Mouse (Mus musculus): ENCODE results near the gene Nccrp1. TPM values are rescaled to one million over a fixed set of nuclear protein-coding genes. Genes with fewer than 3 reads are reported as not detected.

Gene Nccrp1
- 0.09 and 0.20 TPM in 2 replicates for polyA plus RNA-seq (2015; fragmentation: Nextera tagmentation; extraction: Ambion mirVana)

DNA sequence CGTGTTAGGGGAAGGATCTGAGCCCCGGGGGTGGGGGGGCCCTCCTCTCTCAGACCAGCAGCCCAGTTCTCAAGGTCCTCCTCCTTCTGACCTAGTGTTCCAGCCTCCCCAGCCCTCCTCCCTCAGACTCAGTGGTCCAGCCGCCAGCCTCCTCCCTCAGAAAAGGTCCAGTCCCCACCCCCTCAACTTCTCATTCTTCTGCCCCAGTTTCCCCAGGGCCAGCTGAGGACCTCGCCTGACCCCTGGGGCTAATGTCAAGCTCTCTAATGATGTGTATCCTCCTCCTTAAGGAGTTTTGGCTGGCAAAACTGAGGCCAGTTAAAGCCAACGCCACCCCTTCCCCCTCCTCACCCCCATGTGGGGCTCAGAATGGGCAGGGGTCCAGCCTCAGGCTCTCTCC lies at the start of gene Nccrp1:
Gene Nccrp1, minus strand, starts transcription at position 101 of the 400 bp plus-strand sequence.
- peak within 1 kb of the TSS; percentile 39; the same call in 1 of the 2 replicates for H3K9ac ChIP-seq (ENCODE audit: low read depth, low read length)
- H3K27ac ChIP-seq (ENCODE audit: low read length), result no peak within 1 kb of the TSS
- H3K4me3 ChIP-seq (ENCODE audit: low read length), result peak within 1 kb of the TSS; percentile 23

DNA sequence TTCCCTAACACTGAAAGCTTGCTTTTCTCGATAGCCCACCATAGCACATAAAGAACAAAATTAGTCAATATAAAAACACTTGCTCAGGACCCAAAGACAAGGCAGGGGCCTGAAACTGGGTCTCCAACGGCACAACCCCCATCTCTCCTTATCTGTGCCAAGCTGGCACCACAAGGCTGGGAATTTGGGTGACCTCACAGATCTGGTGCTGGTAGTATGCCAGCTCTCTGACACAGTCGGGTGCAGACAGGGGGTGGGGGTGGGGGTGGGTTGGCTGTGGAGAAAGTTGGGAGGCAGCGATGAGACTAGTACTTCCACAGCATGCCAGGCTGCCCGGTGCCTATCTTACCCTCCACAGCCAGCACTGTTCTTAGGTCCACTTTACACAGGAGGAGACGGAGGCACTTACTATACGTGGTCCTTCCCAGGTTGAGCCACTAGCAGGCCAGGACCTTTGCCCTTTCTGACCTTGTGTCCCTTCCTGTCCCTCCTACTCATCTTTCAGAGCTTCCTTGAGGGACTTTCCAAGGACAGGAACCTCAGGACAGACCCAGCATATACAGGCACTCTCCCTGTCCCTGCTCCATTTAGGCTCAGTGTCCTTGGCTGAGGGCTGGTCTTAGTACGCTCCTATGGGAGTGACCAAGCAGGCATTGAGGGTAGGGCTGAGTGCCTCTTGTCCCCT lies 48.8 kb upstream of the Nccrp1 start:
- H3K4me3 ChIP-seq (ENCODE audit: low read length), result peak overlapping the region; percentile 70
- peak overlapping the region; percentile 81 for H3K4me2 ChIP-seq (ENCODE audit: low read depth, low read length)
- H3K27ac ChIP-seq (ENCODE audit: low read length), result peak overlapping the region; percentile 94
- no peaks in the 10 kb centered on the region for H3K27me3 ChIP-seq (replicated peaks; ENCODE audit: control insufficient read depth, insufficient read depth, low read length)
- no peaks in the 10 kb centered on the region for H3K36me3 ChIP-seq (ENCODE audit: control insufficient read depth, insufficient read depth, low read length)
- peak overlapping the region; percentile 53; the same call in 1 of the 2 replicates for H3K9ac ChIP-seq (ENCODE audit: low read depth, low read length)
- peaks cover 61% of the 10 kb centered on the region for H3K4me1 ChIP-seq (ENCODE audit: control insufficient read depth, insufficient read depth, low read length)
- 64% methylated on average over 8 of the region's 8 CpGs for WGBS
- peak; percentile 15; the same call in 1 of the 2 replicates for ATAC-seq
- no peaks in the 10 kb centered on the region for H3K9me3 ChIP-seq (ENCODE audit: control insufficient read depth, low read length)

More for the DNA sequence above, at the start of gene Nccrp1:
- no peaks in the 10 kb centered on the region for H3K36me3 ChIP-seq (ENCODE audit: control insufficient read depth, insufficient read depth, low read length)
- ATAC-seq, result no peak
- H3K4me1 ChIP-seq (ENCODE audit: control insufficient read depth, insufficient read depth, low read length), result peaks cover 20% of the 10 kb centered on the region
- peak within 1 kb of the TSS; percentile 42 for H3K4me2 ChIP-seq (ENCODE audit: low read depth, low read length)
- 6% methylated on average over 5 of the region's 5 CpGs for WGBS
- no peaks in the 10 kb centered on the region; the same call in 1 of the 2 replicates for H3K9me3 ChIP-seq (ENCODE audit: control insufficient read depth, low read length)
- peaks cover 26% of the 10 kb centered on the region for H3K27me3 ChIP-seq (replicated peaks; ENCODE audit: control insufficient read depth, insufficient read depth, low read length)

DNA sequence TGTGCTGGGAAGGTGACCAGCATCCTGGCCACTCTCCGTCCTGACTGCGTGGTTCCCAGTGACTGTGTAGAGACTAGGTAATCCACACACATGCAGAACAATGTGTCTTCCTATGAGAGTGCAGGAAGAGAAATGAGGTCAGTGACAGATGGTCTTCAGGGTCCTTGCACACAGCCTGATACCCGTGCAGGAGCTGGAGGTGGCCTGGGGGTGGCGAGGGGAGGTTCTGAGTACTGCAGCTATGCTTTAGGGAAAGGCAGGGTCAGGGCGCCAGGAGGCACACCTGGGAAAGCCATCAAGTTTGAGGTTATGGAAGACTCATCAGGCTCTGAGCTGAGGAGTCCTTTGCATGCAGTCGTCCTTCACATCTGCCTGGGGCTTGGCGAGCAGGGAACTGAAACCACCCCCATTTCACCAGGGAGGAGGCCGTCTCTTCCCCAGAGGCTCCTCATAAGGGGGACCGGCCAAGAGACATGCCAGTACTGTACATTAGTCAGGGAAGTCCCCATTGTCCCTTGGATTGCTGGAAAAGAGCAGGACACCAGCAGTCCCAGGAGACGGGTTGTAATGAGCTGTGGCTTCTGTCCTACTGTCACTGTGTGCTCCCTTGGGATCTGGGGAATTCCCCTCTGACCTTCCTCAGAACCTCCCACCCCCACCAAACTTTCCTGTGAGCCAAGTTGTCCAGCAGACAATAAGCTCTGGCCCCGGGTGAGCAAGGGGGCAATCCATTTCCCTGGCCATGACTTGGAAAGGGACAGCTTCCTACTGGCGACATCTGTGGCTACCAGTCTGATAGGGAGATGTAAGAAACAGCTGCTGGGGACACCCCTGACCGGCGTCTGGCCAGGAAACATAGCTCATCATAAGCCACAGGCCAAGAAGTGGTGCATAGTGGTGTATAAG lies 46.4 kb upstream of the Nccrp1 start:
- 44% methylated on average over 14 of the region's 14 CpGs for WGBS
- Histone ChIP-seq H3K9ac (ENCODE audit: low read depth, low read length) (peak overlapping the region; percentile 38; the same call in 1 of the 2 replicates), H3K4me1 (ENCODE audit: control insufficient read depth, insufficient read depth, low read length) (peaks cover 74% of the 10 kb centered on the region), H3K27me3 (replicated peaks; ENCODE audit: control insufficient read depth, insufficient read depth, low read length) (no peaks in the 10 kb centered on the region), H3K4me2 (ENCODE audit: low read depth, low read length) (no peak overlapping the region), H3K36me3 (ENCODE audit: control insufficient read depth, insufficient read depth, low read length) (no peaks in the 10 kb centered on the region), H3K9me3 (ENCODE audit: control insufficient read depth, low read length) (no peaks in the 10 kb centered on the region), H3K4me3 (ENCODE audit: low read length) (no peak overlapping the region), H3K27ac (ENCODE audit: low read length) (peak overlapping the region; percentile 15; the same call in 1 of the 2 replicates)
- ATAC-seq, result no peak

DNA sequence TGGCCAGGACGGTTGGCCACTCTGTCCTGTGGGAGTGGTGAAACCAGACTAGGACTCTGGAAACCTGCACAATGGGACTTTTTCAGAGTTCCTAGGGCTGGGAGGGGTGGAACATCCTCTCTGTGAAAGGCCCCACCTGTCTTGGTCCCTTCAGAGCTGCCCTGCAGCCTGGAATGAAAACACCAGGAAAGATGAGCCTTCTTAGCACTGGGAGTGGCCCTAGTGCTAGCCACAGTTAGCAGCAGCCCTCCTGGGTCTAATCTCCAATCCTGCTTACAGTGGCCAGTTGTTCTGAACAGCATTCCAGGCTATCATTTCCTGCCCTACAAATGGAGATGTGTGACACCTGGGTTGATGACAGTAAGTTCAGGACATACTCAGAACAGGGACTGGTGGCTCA lies 44.8 kb upstream of the Nccrp1 start:
- Histone ChIP-seq H3K4me1 (ENCODE audit: control insufficient read depth, insufficient read depth, low read length) (peaks cover 86% of the 10 kb centered on the region), H3K4me2 (ENCODE audit: low read depth, low read length) (no peak overlapping the region), H3K4me3 (ENCODE audit: low read length) (no peak overlapping the region), H3K27ac (ENCODE audit: low read length) (no peak overlapping the region; the same call in 1 of the 2 replicates), H3K27me3 (replicated peaks; ENCODE audit: control insufficient read depth, insufficient read depth, low read length) (no peaks in the 10 kb centered on the region), H3K9ac (ENCODE audit: low read depth, low read length) (no peak overlapping the region), H3K36me3 (ENCODE audit: control insufficient read depth, insufficient read depth, low read length) (no peaks in the 10 kb centered on the region), H3K9me3 (ENCODE audit: control insufficient read depth, low read length) (no peaks in the 10 kb centered on the region)
- WGBS, result 65% methylated on average over 1 of the region's 1 CpGs
- no peak for ATAC-seq

DNA sequence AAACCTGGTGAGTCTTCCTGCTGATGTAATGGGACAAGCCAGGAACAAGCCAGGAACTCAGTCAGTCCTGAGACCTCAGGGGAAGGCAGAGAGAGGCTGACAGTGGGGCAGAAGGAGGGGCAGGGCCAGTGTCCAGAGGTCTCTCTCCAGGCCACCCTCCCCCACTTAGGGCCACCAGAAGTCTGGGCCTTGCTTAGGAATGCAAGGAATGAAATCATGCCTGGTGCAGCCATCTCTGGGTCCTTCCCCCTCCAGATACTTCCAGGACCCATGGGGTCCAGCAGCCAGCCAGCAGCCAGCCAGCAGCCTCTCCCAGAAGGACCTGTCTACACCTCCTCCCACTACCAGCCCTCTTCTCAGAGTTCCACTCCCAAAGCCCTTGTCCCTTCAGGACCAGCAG lies 40.6 kb upstream of the Nccrp1 start:
- ATAC-seq, result no peak
- 0 out of 2 replicates have a peak overlapping the region, but pooled peaks have one; percentile 32 for H3K9ac ChIP-seq (ENCODE audit: low read depth, low read length)

DNA sequence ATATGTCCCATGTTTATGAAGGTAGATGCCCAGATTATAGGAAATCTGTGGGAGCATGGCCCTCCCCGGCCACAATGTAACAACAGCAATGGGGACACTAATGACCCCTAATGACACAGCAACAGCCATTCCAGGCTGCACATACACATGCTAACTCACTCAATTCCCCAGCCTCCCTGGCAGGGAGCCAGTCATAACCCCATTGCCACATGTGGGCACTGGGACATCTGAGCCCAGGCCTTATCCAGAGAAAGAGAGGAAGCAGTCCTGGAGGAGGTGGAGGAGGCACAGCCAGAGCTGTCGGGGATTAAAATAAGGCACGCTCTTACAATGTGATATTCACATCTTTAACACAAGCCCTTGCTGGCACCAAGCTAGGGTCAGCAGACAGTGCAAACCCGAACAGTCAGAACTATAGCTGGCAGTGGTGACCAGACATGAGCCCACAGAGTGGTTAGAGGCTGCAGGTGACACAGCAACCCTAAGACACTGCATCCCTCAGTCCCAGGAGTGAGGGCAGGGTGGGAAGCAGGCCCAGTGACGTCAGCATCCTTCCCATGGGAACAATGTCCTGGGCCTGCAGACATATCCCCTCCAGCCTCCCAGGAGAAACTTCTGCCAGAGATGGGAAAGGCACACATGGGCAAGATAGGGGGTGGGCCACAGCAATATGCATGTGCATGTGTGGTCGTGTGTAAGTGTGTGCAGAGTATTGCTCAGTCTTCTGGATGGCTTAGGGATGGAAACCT lies 39.8 kb upstream of the Nccrp1 start:
- WGBS, result 66% methylated on average over 6 of the region's 6 CpGs
- H3K9ac ChIP-seq (ENCODE audit: low read depth, low read length), result no peak overlapping the region
- H3K27me3 ChIP-seq (replicated peaks; ENCODE audit: control insufficient read depth, insufficient read depth, low read length), result no peaks in the 10 kb centered on the region
- no peak overlapping the region for H3K4me3 ChIP-seq (ENCODE audit: low read length)
- no peak overlapping the region for H3K4me2 ChIP-seq (ENCODE audit: low read depth, low read length)
- H3K27ac ChIP-seq (ENCODE audit: low read length), result peak overlapping the region; percentile 26; the same call in 1 of the 2 replicates
- H3K36me3 ChIP-seq (ENCODE audit: control insufficient read depth, insufficient read depth, low read length), result no peaks in the 10 kb centered on the region
- peaks cover 78% of the 10 kb centered on the region for H3K4me1 ChIP-seq (ENCODE audit: control insufficient read depth, insufficient read depth, low read length)
- H3K9me3 ChIP-seq (ENCODE audit: control insufficient read depth, low read length), result no peaks in the 10 kb centered on the region
- no peak for ATAC-seq

More for the DNA sequence above, 40.6 kb upstream of the Nccrp1 start:
- Histone ChIP-seq H3K27me3 (replicated peaks; ENCODE audit: control insufficient read depth, insufficient read depth, low read length) (no peaks in the 10 kb centered on the region), H3K4me2 (ENCODE audit: low read depth, low read length) (no peak overlapping the region), H3K4me3 (ENCODE audit: low read length) (no peak overlapping the region), H3K27ac (ENCODE audit: low read length) (no peak overlapping the region), H3K4me1 (ENCODE audit: control insufficient read depth, insufficient read depth, low read length) (peaks cover 80% of the 10 kb centered on the region), H3K9me3 (ENCODE audit: control insufficient read depth, low read length) (no peaks in the 10 kb centered on the region), H3K36me3 (ENCODE audit: control insufficient read depth, insufficient read depth, low read length) (no peaks in the 10 kb centered on the region)

DNA sequence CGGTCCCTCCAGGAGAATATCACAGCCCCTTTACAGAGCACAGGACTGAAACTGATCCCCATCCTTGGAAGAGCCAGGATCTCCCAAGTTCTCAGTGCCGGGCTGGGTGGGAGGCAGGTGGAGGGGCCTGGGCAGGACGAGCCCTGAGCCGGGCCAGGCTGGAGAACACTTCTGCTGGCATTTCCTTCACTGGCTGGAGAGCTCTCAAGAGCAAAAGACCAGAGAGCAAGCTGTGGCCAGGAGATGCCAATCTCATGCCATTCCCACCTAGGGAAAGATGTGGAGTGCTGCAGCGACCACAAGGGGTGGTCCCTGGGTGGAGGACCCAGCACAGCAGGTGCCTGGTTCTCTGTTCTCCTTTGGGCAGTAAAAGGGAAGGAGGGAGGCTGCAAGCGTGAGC lies 37.9 kb upstream of the Nccrp1 start:
- Histone ChIP-seq H3K9me3 (ENCODE audit: control insufficient read depth, low read length) (no peaks in the 10 kb centered on the region), H3K4me3 (ENCODE audit: low read length) (no peak overlapping the region), H3K4me2 (ENCODE audit: low read depth, low read length) (no peak overlapping the region), H3K4me1 (ENCODE audit: control insufficient read depth, insufficient read depth, low read length) (peaks cover 70% of the 10 kb centered on the region), H3K36me3 (ENCODE audit: control insufficient read depth, insufficient read depth, low read length) (no peaks in the 10 kb centered on the region), H3K9ac (ENCODE audit: low read depth, low read length) (peak overlapping the region; percentile 46), H3K27me3 (replicated peaks; ENCODE audit: control insufficient read depth, insufficient read depth, low read length) (no peaks in the 10 kb centered on the region), H3K27ac (ENCODE audit: low read length) (peak overlapping the region; percentile 88)
- WGBS, result 69% methylated on average over 6 of the region's 6 CpGs
- no peak for ATAC-seq

DNA sequence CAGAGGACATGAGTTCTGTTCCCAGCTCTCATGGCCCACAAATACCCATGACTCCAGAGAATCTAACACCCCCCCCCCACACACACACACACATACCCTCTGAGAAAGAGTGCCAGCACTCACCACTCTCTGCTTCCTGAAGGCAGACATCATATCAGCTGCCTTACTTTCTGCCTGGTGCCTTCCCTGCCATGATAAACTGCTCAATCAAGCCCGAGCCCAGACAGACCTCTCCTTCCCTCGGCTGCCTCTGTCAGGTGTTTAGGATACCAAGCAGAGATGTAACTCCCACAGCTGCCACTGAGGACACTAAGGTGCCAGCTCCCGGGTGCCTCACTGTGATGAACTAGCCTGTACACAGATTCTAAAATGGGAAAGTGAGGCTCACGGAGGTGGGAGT lies 37.4 kb upstream of the Nccrp1 start:
- 48% methylated on average over 4 of the region's 4 CpGs for WGBS
- peaks cover 74% of the 10 kb centered on the region for H3K4me1 ChIP-seq (ENCODE audit: control insufficient read depth, insufficient read depth, low read length)
- H3K27ac ChIP-seq (ENCODE audit: low read length), result peak overlapping the region; percentile 88
- no peaks in the 10 kb centered on the region for H3K36me3 ChIP-seq (ENCODE audit: control insufficient read depth, insufficient read depth, low read length)
- H3K27me3 ChIP-seq (replicated peaks; ENCODE audit: control insufficient read depth, insufficient read depth, low read length), result no peaks in the 10 kb centered on the region
- ATAC-seq, result no peak
- peak overlapping the region; percentile 32; the same call in 1 of the 2 replicates for H3K4me2 ChIP-seq (ENCODE audit: low read depth, low read length)
- no peak overlapping the region for H3K4me3 ChIP-seq (ENCODE audit: low read length)
- H3K9ac ChIP-seq (ENCODE audit: low read depth, low read length), result peak overlapping the region; percentile 46; the same call in 1 of the 2 replicates
- H3K9me3 ChIP-seq (ENCODE audit: control insufficient read depth, low read length), result no peaks in the 10 kb centered on the region
